Mouse (Mus musculus): ENCODE measurements at regions not wholly inside any gene's neighbourhood (a gene's known extent, or its start where the extent isn't known, plus 50 kb on each side); places are given as distances from the start of the nearest gene placed in this dataset.

DNA sequence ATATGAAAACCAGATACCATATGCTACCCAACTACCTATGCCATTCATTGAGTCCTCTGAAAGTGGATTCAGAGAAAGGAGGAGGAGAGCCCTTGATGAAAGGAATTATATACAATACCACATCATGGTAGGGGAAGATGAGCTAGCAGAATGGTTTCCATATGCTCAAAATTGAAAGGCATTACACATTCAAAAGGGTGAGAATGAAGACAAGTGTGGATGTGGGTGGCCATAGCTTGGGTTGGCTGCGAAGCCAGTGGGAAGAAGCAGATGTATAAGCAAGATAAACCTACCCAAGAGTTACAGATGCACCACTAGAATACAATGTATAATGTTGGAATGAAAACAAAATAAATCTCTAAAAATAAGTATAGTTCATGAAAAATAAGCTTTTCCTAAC is 485.4 kb downstream of the Nova1 start:
- Histone ChIP-seq H3K9me3 (ENCODE audit: control insufficient read depth, low read length) (no peaks in the 10 kb centered on the region), H3K9ac (ENCODE audit: low read depth, low read length) (no peak overlapping the region), H3K4me1 (ENCODE audit: control insufficient read depth, insufficient read depth, low read depth, low read length) (no peaks in the 10 kb centered on the region), H3K4me2 (ENCODE audit: low read length) (no peak overlapping the region), H3K36me3 (ENCODE audit: control insufficient read depth, insufficient read depth, low read length) (no peaks in the 10 kb centered on the region), H3K4me3 (ENCODE audit: low read length) (no peak overlapping the region), H3K27ac (ENCODE audit: low read depth, low read length) (no peak overlapping the region), H3K27me3 (replicated peaks; ENCODE audit: control insufficient read depth, insufficient read depth, low read length) (no peaks in the 10 kb centered on the region)
- 97% methylated on average over 1 of the region's 1 CpGs for WGBS
- ATAC-seq = no peak

GRCm38 (mm10) chr12:46327865-46328264 is 490.9 kb downstream of the Nova1 start:
- WGBS = 72% methylated on average over 1 of the region's 1 CpGs
- ATAC-seq = no peak
- Histone ChIP-seq H3K27me3 (replicated peaks; ENCODE audit: control insufficient read depth, insufficient read depth, low read length) (no peaks in the 10 kb centered on the region), H3K4me3 (ENCODE audit: low read length) (no peak overlapping the region), H3K9me3 (ENCODE audit: control insufficient read depth, low read length) (no peaks in the 10 kb centered on the region), H3K27ac (ENCODE audit: low read depth, low read length) (no peak overlapping the region), H3K4me1 (ENCODE audit: control insufficient read depth, insufficient read depth, low read depth, low read length) (no peaks in the 10 kb centered on the region), H3K4me2 (ENCODE audit: low read length) (no peak overlapping the region), H3K9ac (ENCODE audit: low read depth, low read length) (no peak overlapping the region), H3K36me3 (ENCODE audit: control insufficient read depth, insufficient read depth, low read length) (no peaks in the 10 kb centered on the region)

DNA sequence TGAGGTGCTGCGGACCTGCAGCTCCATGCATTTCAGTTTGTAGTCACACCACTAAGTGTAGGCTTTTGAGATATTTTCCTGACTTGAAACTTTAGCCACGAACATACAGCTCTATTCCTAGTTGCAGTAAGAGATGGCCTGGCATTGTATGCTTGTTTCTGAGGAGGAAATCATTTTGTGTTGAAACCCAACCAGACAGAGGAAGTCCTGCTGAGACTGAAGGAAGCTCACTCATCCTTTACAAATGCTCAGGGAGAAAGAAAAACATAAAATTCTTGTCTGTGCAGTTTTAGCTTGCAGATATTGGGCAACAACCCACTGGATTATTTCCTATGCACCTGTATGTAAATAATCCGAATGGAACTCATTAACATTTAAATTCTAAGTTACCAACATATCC is 495.5 kb downstream of the Nova1 start:
- Histone ChIP-seq H3K27me3 (replicated peaks; ENCODE audit: control insufficient read depth, insufficient read depth, low read length) (no peaks in the 10 kb centered on the region), H3K4me1 (ENCODE audit: control insufficient read depth, insufficient read depth, low read depth, low read length) (no peaks in the 10 kb centered on the region), H3K9ac (ENCODE audit: low read depth, low read length) (no peak overlapping the region), H3K4me2 (ENCODE audit: low read length) (no peak overlapping the region), H3K27ac (ENCODE audit: low read depth, low read length) (no peak overlapping the region), H3K36me3 (ENCODE audit: control insufficient read depth, insufficient read depth, low read length) (no peaks in the 10 kb centered on the region), H3K9me3 (ENCODE audit: control insufficient read depth, low read length) (no peaks in the 10 kb centered on the region), H3K4me3 (ENCODE audit: low read length) (no peak overlapping the region)
- ATAC-seq = no peak
- WGBS = 66% methylated on average over 3 of the region's 3 CpGs

GRCm38 (mm10) chr12:46303136-46303797 is 515.5 kb downstream of the Nova1 start:
- Histone ChIP-seq H3K4me3 (ENCODE audit: low read length) (no peak overlapping the region), H3K4me2 (ENCODE audit: low read length) (no peak overlapping the region), H3K27me3 (replicated peaks; ENCODE audit: control insufficient read depth, insufficient read depth, low read length) (no peaks in the 10 kb centered on the region), H3K9me3 (ENCODE audit: control insufficient read depth, low read length) (no peaks in the 10 kb centered on the region), H3K36me3 (ENCODE audit: control insufficient read depth, insufficient read depth, low read length) (no peaks in the 10 kb centered on the region), H3K4me1 (ENCODE audit: control insufficient read depth, insufficient read depth, low read depth, low read length) (no peaks in the 10 kb centered on the region), H3K9ac (ENCODE audit: low read depth, low read length) (no peak overlapping the region), H3K27ac (ENCODE audit: low read depth, low read length) (no peak overlapping the region)
- ATAC-seq = no peak
- 65% methylated on average over 5 of the region's 5 CpGs for WGBS

DNA sequence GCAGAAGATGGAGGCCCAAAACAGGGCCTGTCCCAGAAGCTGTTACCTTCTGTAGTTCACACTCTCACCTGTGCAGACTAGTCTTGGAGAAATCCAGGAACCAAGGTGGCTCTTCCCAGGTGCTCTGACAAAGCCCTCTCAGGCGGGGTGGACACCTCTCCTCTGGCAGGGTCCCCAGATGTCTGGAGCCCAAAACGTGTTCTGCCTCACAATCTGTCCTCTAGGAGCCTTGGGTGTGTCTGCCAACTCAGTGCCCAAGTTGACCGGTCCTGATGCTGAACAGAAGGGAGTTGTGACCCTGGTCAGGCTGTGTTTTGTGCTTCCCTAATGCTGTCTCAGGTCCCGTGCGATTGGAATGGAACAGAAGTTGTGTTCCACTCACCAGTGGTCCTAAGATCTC is 519.8 kb downstream of the Nova1 start:
- no peaks in the 10 kb centered on the region for H3K36me3 ChIP-seq (ENCODE audit: control insufficient read depth, insufficient read depth, low read length)
- no peaks in the 10 kb centered on the region for H3K4me1 ChIP-seq (ENCODE audit: control insufficient read depth, insufficient read depth, low read depth, low read length)
- no peaks in the 10 kb centered on the region for H3K9me3 ChIP-seq (ENCODE audit: control insufficient read depth, low read length)
- H3K27ac ChIP-seq (ENCODE audit: low read depth, low read length) = no peak overlapping the region
- WGBS = 77% methylated on average over 5 of the region's 5 CpGs
- H3K4me2 ChIP-seq (ENCODE audit: low read length) = no peak overlapping the region
- no peak overlapping the region for H3K4me3 ChIP-seq (ENCODE audit: low read length)
- no peak for ATAC-seq
- H3K9ac ChIP-seq (ENCODE audit: low read depth, low read length) = no peak overlapping the region
- no peaks in the 10 kb centered on the region for H3K27me3 ChIP-seq (replicated peaks; ENCODE audit: control insufficient read depth, insufficient read depth, low read length)

GRCm38 (mm10) chr12:46284519-46284918 is 534.2 kb downstream of the Nova1 start:
- 53% methylated on average over 3 of the region's 3 CpGs for WGBS
- no peaks in the 10 kb centered on the region for H3K4me1 ChIP-seq (ENCODE audit: control insufficient read depth, insufficient read depth, low read depth, low read length)
- no peaks in the 10 kb centered on the region for H3K36me3 ChIP-seq (ENCODE audit: control insufficient read depth, insufficient read depth, low read length)
- H3K9ac ChIP-seq (ENCODE audit: low read depth, low read length) = no peak overlapping the region
- no peaks in the 10 kb centered on the region for H3K27me3 ChIP-seq (replicated peaks; ENCODE audit: control insufficient read depth, insufficient read depth, low read length)
- H3K4me3 ChIP-seq (ENCODE audit: low read length) = no peak overlapping the region
- H3K27ac ChIP-seq (ENCODE audit: low read depth, low read length) = no peak overlapping the region
- H3K9me3 ChIP-seq (ENCODE audit: control insufficient read depth, low read length) = no peaks in the 10 kb centered on the region
- no peak for ATAC-seq
- H3K4me2 ChIP-seq (ENCODE audit: low read length) = no peak overlapping the region

DNA sequence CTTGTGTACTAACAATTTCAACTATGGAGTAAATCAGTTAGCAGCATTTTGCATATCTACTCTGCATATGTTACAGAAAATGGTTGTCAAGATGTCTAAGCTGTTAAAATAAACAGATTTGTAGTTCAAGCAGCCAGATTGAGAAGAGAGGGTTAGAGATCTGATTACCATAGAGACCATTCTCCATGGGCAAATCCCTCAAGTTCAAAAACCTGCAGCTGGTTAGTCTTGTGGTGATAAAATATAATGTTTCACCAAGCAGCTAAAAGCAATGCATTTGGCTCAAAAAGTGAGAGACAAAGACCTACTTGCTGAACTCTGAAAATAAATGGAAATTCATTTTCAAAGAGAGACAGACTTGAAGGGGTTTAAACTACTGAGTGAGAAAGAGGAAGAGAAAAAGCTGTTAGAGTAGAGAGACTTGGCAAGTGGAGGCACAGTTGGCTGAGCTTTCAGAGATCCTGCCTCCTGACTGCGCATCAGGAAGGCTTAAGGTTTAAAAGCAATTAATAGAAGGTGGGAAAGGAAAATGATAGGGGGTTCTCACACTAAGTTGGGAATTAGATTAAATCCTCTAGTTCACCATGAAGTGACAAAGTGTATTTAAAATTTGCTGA is 570.2 kb downstream of the Nova1 start:
- Histone ChIP-seq H3K4me2 (ENCODE audit: low read length) (no peak overlapping the region), H3K27me3 (replicated peaks; ENCODE audit: control insufficient read depth, insufficient read depth, low read length) (no peaks in the 10 kb centered on the region), H3K9me3 (ENCODE audit: control insufficient read depth, low read length) (no peaks in the 10 kb centered on the region), H3K4me1 (ENCODE audit: control insufficient read depth, insufficient read depth, low read depth, low read length) (no peaks in the 10 kb centered on the region), H3K36me3 (ENCODE audit: control insufficient read depth, insufficient read depth, low read length) (no peaks in the 10 kb centered on the region), H3K9ac (ENCODE audit: low read depth, low read length) (no peak overlapping the region), H3K4me3 (ENCODE audit: low read length) (no peak overlapping the region), H3K27ac (ENCODE audit: low read depth, low read length) (no peak overlapping the region)
- no peak for ATAC-seq
- whole genome bisulfite sequencing = 41% methylated on average over 1 of the region's 1 CpGs

DNA sequence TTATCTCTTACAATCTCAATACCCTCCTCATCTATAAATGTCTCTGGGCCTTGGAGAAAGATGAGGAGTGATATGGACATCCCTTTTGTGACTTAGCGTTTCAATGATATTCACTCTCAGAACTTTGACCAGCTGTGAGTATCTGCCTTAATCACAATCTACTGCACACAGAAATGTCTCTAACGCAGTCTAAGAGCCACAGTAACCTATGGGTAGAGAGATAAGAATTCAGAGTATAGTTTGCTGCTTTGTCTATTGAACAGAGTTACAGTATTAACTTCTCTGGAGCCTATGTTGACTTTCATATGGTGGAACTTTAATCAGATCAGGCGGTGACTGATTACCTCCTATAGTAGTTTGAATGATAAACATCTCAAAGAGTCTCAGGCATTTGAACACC is 573.8 kb downstream of the Nova1 start:
- 96% methylated on average over 3 of the region's 3 CpGs for WGBS
- Histone ChIP-seq H3K4me2 (ENCODE audit: low read length) (no peak overlapping the region), H3K36me3 (ENCODE audit: control insufficient read depth, insufficient read depth, low read length) (no peaks in the 10 kb centered on the region), H3K9me3 (ENCODE audit: control insufficient read depth, low read length) (no peaks in the 10 kb centered on the region), H3K9ac (ENCODE audit: low read depth, low read length) (no peak overlapping the region), H3K27ac (ENCODE audit: low read depth, low read length) (no peak overlapping the region), H3K4me1 (ENCODE audit: control insufficient read depth, insufficient read depth, low read depth, low read length) (no peaks in the 10 kb centered on the region), H3K4me3 (ENCODE audit: low read length) (no peak overlapping the region), H3K27me3 (replicated peaks; ENCODE audit: control insufficient read depth, insufficient read depth, low read length) (no peaks in the 10 kb centered on the region)
- no peak for ATAC-seq

GRCm38 (mm10) chr12:46232359-46232758 is 586.4 kb downstream of the Nova1 start:
- H3K4me2 ChIP-seq (ENCODE audit: low read length) = no peak overlapping the region
- no peak overlapping the region for H3K27ac ChIP-seq (ENCODE audit: low read depth, low read length)
- H3K4me1 ChIP-seq (ENCODE audit: control insufficient read depth, insufficient read depth, low read depth, low read length) = no peaks in the 10 kb centered on the region
- H3K36me3 ChIP-seq (ENCODE audit: control insufficient read depth, insufficient read depth, low read length) = no peaks in the 10 kb centered on the region
- H3K27me3 ChIP-seq (replicated peaks; ENCODE audit: control insufficient read depth, insufficient read depth, low read length) = no peaks in the 10 kb centered on the region
- ATAC-seq = no peak
- no peaks in the 10 kb centered on the region for H3K9me3 ChIP-seq (ENCODE audit: control insufficient read depth, low read length)
- H3K9ac ChIP-seq (ENCODE audit: low read depth, low read length) = no peak overlapping the region
- WGBS = 79% methylated on average over 4 of the region's 4 CpGs
- H3K4me3 ChIP-seq (ENCODE audit: low read length) = no peak overlapping the region
